Mouse (Mus musculus) liver, embryonic 14.5 days (tissue): ENCODE measurements around the gene Sgip1. TPM values are rescaled to one million over a fixed set of nuclear protein-coding genes. Genes with fewer than 3 reads are reported as not detected.

ENCODE experiments used
- ATAC-seq: fragments of 200-750 bp; cut with Nextera tagmentation; 2 replicates; pipeline ENCODE4 v1.8.0; 2017; ENCODE audit warnings: moderate number of reproducible peaks, mild to moderate bottlenecking, moderate library complexity; ENCODE audit not compliant: insufficient read depth
- DNase-seq, 3 experiments: peaks; one replicate each; pipeline ENCODE4 v3.0.0-alpha.2; 2012 to 2013; ENCODE audit warnings: low read depth in 3 of 3, low spot score in 3 of 3
- H3K27ac ChIP-seq: fragments of 300-500 bp; sonication (generic); 2 replicates; pipeline ENCODE4 v1.5.1; 2014; ENCODE audit warnings: moderate library complexity, mild to moderate bottlenecking, control low read depth, inconsistent platforms
- H3K27me3 ChIP-seq: fragments of 300-500 bp; sonication (generic); 2 replicates; pipeline ENCODE4 v1.6.1; 2014; ENCODE audit warnings: mild to moderate bottlenecking, low read length, moderate library complexity; ENCODE audit not compliant: control insufficient read depth, insufficient read depth
- H3K36me3 ChIP-seq: fragments of 300-500 bp; sonication (generic); replicated peaks from 2 replicates; pipeline ENCODE4 v1.6.1; 2014; ENCODE audit warnings: low read depth; ENCODE audit not compliant: control insufficient read depth, insufficient read depth
- H3K4me1 ChIP-seq, 2 experiments: fragments of 200-500 bp in 1 of 2; fragments of 300-500 bp in 1 of 2; sonication (generic) in 1 of 2; replicated peaks; 2 replicates each; pipeline ENCODE4 v1.6.1; 2012 to 2014; ENCODE audit warnings: antibody characterized with exemption in 1 of 2, inconsistent platforms in 1 of 2, low read length in 1 of 2; ENCODE audit not compliant: control insufficient read depth in 2 of 2, insufficient read depth in 2 of 2
- H3K4me2 ChIP-seq: fragments of 300-500 bp; sonication (generic); 2 replicates; pipeline ENCODE4 v1.6.1; 2014; ENCODE audit warnings: low read depth, mild to moderate bottlenecking, control low read depth, moderate library complexity
- H3K4me3 ChIP-seq, 2 experiments: fragments of 200-500 bp in 1 of 2; fragments of 300-500 bp in 1 of 2; sonication (generic) in 1 of 2; 2 replicates each; pipeline ENCODE4 v1.5.1; 2012 to 2014; ENCODE audit warnings: low read depth in 2 of 2, low read length in 2 of 2, mild to moderate bottlenecking in 2 of 2, control low read depth in 1 of 2, inconsistent platforms in 1 of 2, moderate library complexity in 1 of 2; ENCODE audit not compliant: insufficient read depth in 1 of 2
- H3K9ac ChIP-seq: fragments of 300-500 bp; sonication (generic); replicated peaks from 2 replicates; pipeline ENCODE4 v1.6.1; 2014; ENCODE audit warnings: mild to moderate bottlenecking, control low read depth, moderate library complexity
- H3K9me3 ChIP-seq: fragments of 300-500 bp; sonication (generic); 2 replicates; pipeline ENCODE4 v1.6.1; 2016; ENCODE audit warnings: low read length, mixed read lengths; ENCODE audit not compliant: control insufficient read depth
- CTCF ChIP-seq: IDR thresholded peaks from 2 replicates; pipeline ENCODE4 v1.5.1; 2016; ENCODE audit warnings: antibody characterized with exemption, low read depth, control low read depth
- EP300 ChIP-seq: IDR thresholded peaks from 2 replicates; pipeline ENCODE4 v1.6.1; 2016; ENCODE audit warnings: antibody characterized with exemption, low read depth
- WGBS: fragments of 180-500 bp; shearing (Covaris S2); extraction: QIAGEN DNeasy Blood & Tissue Kit; methylation state at CpG from one replicate; pipeline ENCODE4 v1.1.7; 2014; ENCODE audit not compliant: insufficient replicate concordance; 5-methylcytosine and 5-hydroxymethylcytosine counted together
- polyA plus RNA-seq, 2 experiments: library from polyadenylated mRNA; depleted of rRNA in 1 of 2; stranded (reverse) in 1 of 2; unstranded in 1 of 2; fragments of >200 nt; fragmentation: Nextera tagmentation in 1 of 2; extraction: Ambion mirVana in 1 of 2; gene quantifications; 2 replicates each; pipeline versions ENCODE4 v1.2.1 to v1.2.3; 2012 to 2014

Gene Sgip1
- polyA plus RNA-seq, 2 experiments = 0.10 to 0.32 TPM

DNA sequence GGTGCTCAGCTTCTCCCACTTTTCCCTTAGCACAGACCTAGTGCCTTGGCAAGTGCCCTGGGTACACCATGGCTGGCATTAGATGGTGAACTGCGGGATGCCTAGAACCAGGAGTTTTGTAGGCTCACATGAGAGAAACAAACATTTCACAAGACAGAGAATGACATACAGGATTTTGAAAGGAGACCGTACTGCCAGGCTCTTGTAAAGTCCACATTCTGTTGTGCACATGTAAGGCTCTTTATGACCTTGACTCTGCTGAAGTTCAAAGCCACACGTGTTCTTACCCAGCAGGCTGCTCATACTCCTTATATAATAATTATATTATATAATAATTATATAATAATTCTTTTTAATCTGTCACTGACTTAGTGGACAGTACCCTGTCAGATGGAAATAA is 65.9 kb downstream of the Sgip1 start:
- H3K27me3 ChIP-seq = no peaks in the 10 kb centered on the region
- TF ChIP-seq CTCF = no peak
- no peak for TF ChIP-seq EP300
- no peaks in the 10 kb centered on the region for H3K9me3 ChIP-seq
- 63% methylated on average over 3 of the region's 3 CpGs for WGBS
- no peak overlapping the region for H3K4me2 ChIP-seq
- ATAC-seq = no peak
- no peak overlapping the region for H3K27ac ChIP-seq
- H3K36me3 ChIP-seq = no peaks in the 10 kb centered on the region
- peaks cover 0 to 15% of the 10 kb centered on the region in 2 experiments; a peak in 2 of 4 replicates for H3K4me1 ChIP-seq
- no peak overlapping the region for H3K9ac ChIP-seq
- no peak for DNase-seq
- H3K4me3 ChIP-seq = no peak overlapping the region

DNA sequence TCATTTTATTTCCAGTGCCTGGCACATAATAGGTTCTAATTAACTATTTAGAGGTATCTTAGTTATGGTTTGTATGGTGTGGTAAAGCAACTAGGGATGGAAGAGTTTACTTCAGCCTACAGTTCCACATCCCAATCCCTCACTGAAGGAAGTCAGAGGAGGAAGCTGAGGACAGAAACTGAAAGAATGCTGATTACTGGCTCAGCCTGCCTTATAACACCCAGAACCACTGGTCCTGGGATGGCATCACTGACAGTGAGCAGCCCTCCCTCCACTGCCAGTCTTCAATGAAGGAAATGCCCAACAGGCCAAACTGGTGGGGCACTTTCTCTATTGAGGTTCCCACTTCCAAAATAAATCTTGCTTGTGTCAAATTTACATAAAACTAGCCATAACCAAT is 67.2 kb downstream of the Sgip1 start:
- ATAC-seq (no peak), DNase-seq (no peak)
- Histone ChIP-seq H3K4me3 (no peak overlapping the region), H3K9ac (no peak overlapping the region), H3K4me1 (peaks cover 0 to 15% of the 10 kb centered on the region in 2 experiments; a peak in 2 of 4 replicates), H3K27me3 (no peaks in the 10 kb centered on the region), H3K4me2 (no peak overlapping the region), H3K27ac (no peak overlapping the region), H3K9me3 (no peaks in the 10 kb centered on the region), H3K36me3 (no peaks in the 10 kb centered on the region)
- no peak for TF ChIP-seq CTCF
- TF ChIP-seq EP300 = no peak

DNA sequence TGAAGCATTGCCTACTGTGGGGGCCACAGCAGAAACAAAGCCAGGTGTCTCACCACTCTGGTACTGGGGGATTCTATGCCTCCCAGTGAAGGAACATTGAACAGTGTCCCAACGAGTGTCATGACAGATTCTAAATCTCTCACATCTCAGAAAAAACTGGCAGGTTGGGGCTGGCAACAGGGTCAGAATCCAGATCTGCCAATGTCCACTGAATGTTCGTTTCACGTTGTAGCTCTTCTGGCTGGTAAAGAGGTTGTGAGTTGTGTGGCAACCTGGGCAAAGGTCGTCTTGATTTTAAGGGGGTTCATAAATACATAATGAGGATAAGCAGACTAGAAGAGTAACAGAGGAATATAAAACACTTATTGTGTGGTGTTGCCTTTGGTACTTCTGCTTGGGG is 68.2 kb downstream of the Sgip1 start:
- TF ChIP-seq EP300 (no peak), CTCF (no peak)
- no peak for DNase-seq
- no peak overlapping the region for H3K4me2 ChIP-seq
- no peak overlapping the region for H3K27ac ChIP-seq
- WGBS = 52% methylated on average over 4 of the region's 4 CpGs
- H3K36me3 ChIP-seq = no peaks in the 10 kb centered on the region
- no peaks in the 10 kb centered on the region for H3K27me3 ChIP-seq
- peaks cover 0 to 15% of the 10 kb centered on the region in 2 experiments; a peak in 2 of 4 replicates for H3K4me1 ChIP-seq
- no peak overlapping the region for H3K4me3 ChIP-seq
- H3K9me3 ChIP-seq = no peaks in the 10 kb centered on the region
- H3K9ac ChIP-seq = no peak overlapping the region
- no peak for ATAC-seq

DNA sequence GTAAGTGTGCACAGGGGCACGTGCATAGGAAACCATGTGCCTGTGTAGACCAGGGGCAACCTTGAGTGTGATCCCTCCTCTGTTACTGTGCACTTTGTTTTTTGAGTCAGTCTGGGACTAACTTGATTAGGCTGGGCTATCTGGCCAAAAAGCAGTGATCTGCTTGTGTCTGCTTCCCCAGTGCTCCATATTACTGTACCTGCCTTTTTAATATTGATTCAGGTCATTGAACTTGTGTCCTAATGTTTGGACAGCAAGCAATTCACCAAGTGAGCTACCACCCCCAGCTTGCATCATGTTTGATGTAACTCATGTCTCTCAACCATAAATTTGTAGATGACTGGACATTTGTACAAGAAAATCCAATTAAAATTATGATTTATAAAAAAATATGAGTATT is 69.2 kb downstream of the Sgip1 start:
- no peaks in the 10 kb centered on the region for H3K27me3 ChIP-seq
- H3K36me3 ChIP-seq = no peaks in the 10 kb centered on the region
- no peak overlapping the region for H3K4me3 ChIP-seq
- WGBS = 49% methylated on average over 1 of the region's 1 CpGs
- H3K9me3 ChIP-seq = no peaks in the 10 kb centered on the region
- H3K4me1 ChIP-seq = peaks cover 0 to 15% of the 10 kb centered on the region in 2 experiments; a peak in 2 of 4 replicates
- no peak overlapping the region for H3K27ac ChIP-seq
- DNase-seq = no peak
- no peak overlapping the region for H3K4me2 ChIP-seq
- 0 out of 2 replicates have a peak, but pooled peaks have one; percentile 23 for ATAC-seq
- H3K9ac ChIP-seq = no peak overlapping the region
- TF ChIP-seq CTCF (no peak), EP300 (no peak)

DNA sequence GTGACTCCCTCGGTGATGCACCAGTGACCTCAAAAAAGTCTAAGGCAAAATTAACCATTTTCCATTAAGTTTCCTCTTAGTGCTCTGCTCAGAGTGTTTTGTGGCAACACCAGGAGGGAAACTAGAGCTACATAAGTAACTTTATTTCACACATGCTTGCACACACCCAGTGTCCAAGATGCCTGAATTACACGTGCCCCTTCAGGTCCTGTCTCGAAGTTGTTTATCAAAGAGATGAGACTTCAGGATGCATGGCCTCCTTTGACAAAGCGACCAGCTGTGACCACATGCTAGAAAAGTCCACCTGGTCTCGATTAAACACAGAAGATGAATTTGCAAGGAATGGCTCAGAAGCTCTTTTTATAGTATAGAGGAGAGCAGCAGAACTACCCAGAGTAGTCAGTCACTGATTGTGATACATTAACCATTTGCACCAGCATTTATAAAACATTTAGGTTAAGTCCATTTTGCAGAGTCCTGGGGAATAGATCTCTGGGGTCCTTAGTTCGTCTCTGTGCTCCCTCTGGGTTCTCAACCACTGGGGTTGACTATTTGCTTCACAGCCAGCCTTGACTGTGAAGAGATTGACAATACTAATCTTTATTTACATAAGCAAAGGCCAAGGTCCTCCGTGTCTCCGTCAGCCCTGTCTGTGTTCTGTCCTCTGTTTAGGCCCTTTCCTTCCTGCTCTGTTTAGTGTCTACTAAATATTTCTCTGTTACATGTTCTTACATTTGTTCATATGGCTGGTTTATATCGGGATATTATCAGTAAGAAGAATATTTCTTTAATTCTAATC is 70.1 kb downstream of the Sgip1 start:
- H3K4me1 ChIP-seq = peaks cover 0 to 15% of the 10 kb centered on the region in 2 experiments; a peak in 2 of 4 replicates
- ATAC-seq (no peak), DNase-seq (peak in 2 of 3 experiments; percentile 7 to 13)
- H3K9ac ChIP-seq = no peak overlapping the region
- H3K4me3 ChIP-seq = no peak overlapping the region
- 45% methylated on average over 9 of the region's 9 CpGs for WGBS
- TF ChIP-seq EP300 (no peak), CTCF (no peak)
- H3K27me3 ChIP-seq = no peaks in the 10 kb centered on the region
- H3K27ac ChIP-seq = no peak overlapping the region
- H3K36me3 ChIP-seq = no peaks in the 10 kb centered on the region
- no peaks in the 10 kb centered on the region for H3K9me3 ChIP-seq
- H3K4me2 ChIP-seq = no peak overlapping the region
